Mouse (Mus musculus) liver, embryonic 12.5 days (tissue): Measurements from ENCODE around the gene Kcnd3. TPM values are rescaled to one million over a fixed set of nuclear protein-coding genes. Genes with fewer than 3 reads are reported as not detected.

Experiments used
- ATAC-seq: fragments of 200-750 bp; cut with Nextera tagmentation; 2 replicates; pipeline ENCODE4 v1.8.0; 2017; ENCODE audit warnings: moderate number of reproducible peaks, mild to moderate bottlenecking, moderate library complexity
- H3K27ac ChIP-seq: fragments of 300-500 bp; sonication (generic); 2 replicates; pipeline ENCODE4 v1.5.1; 2016; ENCODE audit warnings: mild to moderate bottlenecking
- H3K27me3 ChIP-seq: fragments of 300-500 bp; sonication (generic); replicated peaks from 2 replicates; pipeline ENCODE4 v1.6.1; 2016; ENCODE audit warnings: mild to moderate bottlenecking, moderate library complexity
- H3K36me3 ChIP-seq: fragments of 300-500 bp; sonication (generic); 2 replicates; pipeline ENCODE4 v1.6.1; 2016; ENCODE audit warnings: mild to moderate bottlenecking, moderate library complexity
- H3K4me1 ChIP-seq: fragments of 300-500 bp; sonication (generic); 2 replicates; pipeline ENCODE4 v1.6.1; 2016
- H3K4me2 ChIP-seq: fragments of 300-500 bp; sonication (generic); 2 replicates; pipeline ENCODE4 v1.6.1; 2016; ENCODE audit warnings: mild to moderate bottlenecking, moderate library complexity
- H3K4me3 ChIP-seq: fragments of 300-500 bp; sonication (generic); 2 replicates; pipeline ENCODE4 v1.5.1; 2016; ENCODE audit warnings: mild to moderate bottlenecking, moderate library complexity
- H3K9ac ChIP-seq: fragments of 300-500 bp; sonication (generic); 2 replicates; pipeline ENCODE4 v1.6.1; 2016; ENCODE audit warnings: mild to moderate bottlenecking, moderate library complexity
- H3K9me3 ChIP-seq: fragments of 300-500 bp; sonication (generic); replicated peaks from 2 replicates; pipeline ENCODE4 v1.6.1; 2016; ENCODE audit warnings: mild to moderate bottlenecking, moderate library complexity
- WGBS: fragments of 180-500 bp; shearing (Covaris S2); methylation state at CpG from one replicate; pipeline ENCODE4 v1.1.7; 2016; ENCODE audit not compliant: insufficient replicate concordance; 5-methylcytosine and 5-hydroxymethylcytosine counted together
- polyA plus RNA-seq: library from polyadenylated mRNA; unstranded; fragments of >200 nt; fragmentation: Nextera tagmentation; extraction: Ambion mirVana; gene quantifications from 2 replicates; pipeline ENCODE4 v1.2.1, GENCODE M21; 2016

Gene Kcnd3
- polyA plus RNA-seq, result 0.20 and 0.26 TPM in 2 replicates

GRCm38 (mm10) chr3:105451627-105452555 is at the start of gene Kcnd3:
Kcnd3 (plus strand) TSS chr3:105452330.
- WGBS, result 4% methylated on average over 36 of the region's 98 CpGs
- Histone ChIP-seq H3K27ac (no peak within 1 kb of the TSS), H3K4me3 (peak within 1 kb of the TSS; percentile 55), H3K4me1 (peaks cover 19% of the 10 kb centered on the region), H3K9me3 (no peaks in the 10 kb centered on the region), H3K4me2 (peak within 1 kb of the TSS; percentile 76), H3K27me3 (peaks cover 96% of the 10 kb centered on the region), H3K36me3 (no peaks in the 10 kb centered on the region), H3K9ac (peak within 1 kb of the TSS; percentile 50)
- peak; percentile 47 for ATAC-seq

GRCm38 (mm10) chr3:105402676-105403075 is 49.5 kb upstream of the Kcnd3 start:
- H3K36me3 ChIP-seq, result no peaks in the 10 kb centered on the region
- no peaks in the 10 kb centered on the region for H3K9me3 ChIP-seq
- 13% methylated on average over 5 of the region's 5 CpGs for WGBS
- ATAC-seq, result peak; percentile 65
- no peak overlapping the region for H3K4me3 ChIP-seq
- H3K4me1 ChIP-seq, result no peaks in the 10 kb centered on the region
- H3K27ac ChIP-seq, result no peak overlapping the region
- no peak overlapping the region for H3K9ac ChIP-seq
- H3K4me2 ChIP-seq, result no peak overlapping the region
- no peaks in the 10 kb centered on the region for H3K27me3 ChIP-seq

GRCm38 (mm10) chr3:105403410-105404076 is 48.6 kb upstream of the Kcnd3 start:
- no peak overlapping the region for H3K9ac ChIP-seq
- no peak overlapping the region for H3K4me3 ChIP-seq
- ATAC-seq, result no peak
- H3K4me1 ChIP-seq, result no peaks in the 10 kb centered on the region
- H3K36me3 ChIP-seq, result no peaks in the 10 kb centered on the region
- H3K9me3 ChIP-seq, result no peaks in the 10 kb centered on the region
- no peak overlapping the region for H3K4me2 ChIP-seq
- 54% methylated on average over 5 of the region's 5 CpGs for WGBS
- no peaks in the 10 kb centered on the region for H3K27me3 ChIP-seq
- H3K27ac ChIP-seq, result no peak overlapping the region

- no peaks in the 10 kb centered on the region for H3K36me3 ChIP-seq
- WGBS, result 64% methylated on average over 4 of the region's 4 CpGs
- H3K9me3 ChIP-seq, result no peaks in the 10 kb centered on the region
- H3K4me3 ChIP-seq, result no peak overlapping the region
- H3K9ac ChIP-seq, result no peak overlapping the region
- no peak for ATAC-seq
- no peak overlapping the region for H3K4me2 ChIP-seq
- no peaks in the 10 kb centered on the region for H3K4me1 ChIP-seq
- no peak overlapping the region for H3K27ac ChIP-seq
- no peaks in the 10 kb centered on the region for H3K27me3 ChIP-seq
Measured at GRCm38 (mm10) chr3:105404077-105404446, 48.1 kb upstream of the Kcnd3 start.

GRCm38 (mm10) chr3:105405516-105405915 is 46.6 kb upstream of the Kcnd3 start:
- WGBS, result 75% methylated on average over 7 of the region's 7 CpGs
- H3K36me3 ChIP-seq, result no peaks in the 10 kb centered on the region
- H3K4me2 ChIP-seq, result no peak overlapping the region
- no peak overlapping the region for H3K27ac ChIP-seq
- H3K4me3 ChIP-seq, result no peak overlapping the region
- H3K27me3 ChIP-seq, result no peaks in the 10 kb centered on the region
- H3K4me1 ChIP-seq, result no peaks in the 10 kb centered on the region
- no peak for ATAC-seq
- H3K9ac ChIP-seq, result no peak overlapping the region
- H3K9me3 ChIP-seq, result no peaks in the 10 kb centered on the region

GRCm38 (mm10) chr3:105406036-105406435 is 46.1 kb upstream of the Kcnd3 start:
- Histone ChIP-seq H3K27me3 (no peaks in the 10 kb centered on the region), H3K36me3 (no peaks in the 10 kb centered on the region), H3K27ac (no peak overlapping the region), H3K4me1 (no peaks in the 10 kb centered on the region), H3K4me3 (no peak overlapping the region), H3K9me3 (no peaks in the 10 kb centered on the region), H3K4me2 (no peak overlapping the region), H3K9ac (no peak overlapping the region)
- no peak for ATAC-seq
- WGBS, result 56% methylated on average over 7 of the region's 7 CpGs

- H3K9me3 ChIP-seq, result no peaks in the 10 kb centered on the region
- H3K27ac ChIP-seq, result no peak overlapping the region
- WGBS, result 67% methylated on average over 3 of the region's 3 CpGs
- H3K27me3 ChIP-seq, result no peaks in the 10 kb centered on the region
- H3K9ac ChIP-seq, result no peak overlapping the region
- H3K4me2 ChIP-seq, result no peak overlapping the region
- H3K4me3 ChIP-seq, result no peak overlapping the region
- H3K36me3 ChIP-seq, result no peaks in the 10 kb centered on the region
- no peak for ATAC-seq
- no peaks in the 10 kb centered on the region for H3K4me1 ChIP-seq
Measured at GRCm38 (mm10) chr3:105408211-105408610, 43.9 kb upstream of the Kcnd3 start.

- 81% methylated on average over 5 of the region's 5 CpGs for WGBS
- Histone ChIP-seq H3K27me3 (no peaks in the 10 kb centered on the region), H3K9ac (no peak overlapping the region), H3K27ac (no peak overlapping the region), H3K9me3 (no peaks in the 10 kb centered on the region), H3K4me2 (no peak overlapping the region), H3K4me1 (no peaks in the 10 kb centered on the region), H3K4me3 (no peak overlapping the region), H3K36me3 (no peaks in the 10 kb centered on the region)
- ATAC-seq, result no peak
Measured at GRCm38 (mm10) chr3:105410810-105411209, 41.3 kb upstream of the Kcnd3 start.

- H3K9ac ChIP-seq, result no peak overlapping the region
- H3K4me1 ChIP-seq, result no peaks in the 10 kb centered on the region
- no peaks in the 10 kb centered on the region for H3K27me3 ChIP-seq
- no peaks in the 10 kb centered on the region for H3K9me3 ChIP-seq
- no peak overlapping the region for H3K4me3 ChIP-seq
- 67% methylated on average over 4 of the region's 4 CpGs for WGBS
- H3K27ac ChIP-seq, result no peak overlapping the region
- H3K4me2 ChIP-seq, result no peak overlapping the region
- no peak for ATAC-seq
- no peaks in the 10 kb centered on the region for H3K36me3 ChIP-seq
Measured at GRCm38 (mm10) chr3:105411776-105412175, 40.4 kb upstream of the Kcnd3 start.

- WGBS, result 70% methylated on average over 2 of the region's 2 CpGs
- Histone ChIP-seq H3K4me1 (no peaks in the 10 kb centered on the region), H3K27ac (no peak overlapping the region), H3K4me3 (no peak overlapping the region), H3K27me3 (no peaks in the 10 kb centered on the region), H3K36me3 (no peaks in the 10 kb centered on the region), H3K9me3 (no peaks in the 10 kb centered on the region), H3K9ac (no peak overlapping the region), H3K4me2 (no peak overlapping the region)
- ATAC-seq, result no peak
Measured at GRCm38 (mm10) chr3:105412229-105412628, 39.9 kb upstream of the Kcnd3 start.

- Histone ChIP-seq H3K36me3 (no peaks in the 10 kb centered on the region), H3K4me3 (no peak overlapping the region), H3K9ac (no peak overlapping the region), H3K27me3 (no peaks in the 10 kb centered on the region), H3K9me3 (no peaks in the 10 kb centered on the region), H3K27ac (no peak overlapping the region), H3K4me2 (no peak overlapping the region), H3K4me1 (no peaks in the 10 kb centered on the region)
- ATAC-seq, result no peak
Measured at GRCm38 (mm10) chr3:105412681-105413080, 39.4 kb upstream of the Kcnd3 start.

GRCm38 (mm10) chr3:105418441-105418840 is 33.7 kb upstream of the Kcnd3 start:
- H3K9ac ChIP-seq, result no peak overlapping the region
- H3K9me3 ChIP-seq, result no peaks in the 10 kb centered on the region
- H3K27me3 ChIP-seq, result no peaks in the 10 kb centered on the region
- 68% methylated on average over 1 of the region's 1 CpGs for WGBS
- H3K4me2 ChIP-seq, result no peak overlapping the region
- H3K4me1 ChIP-seq, result no peaks in the 10 kb centered on the region
- ATAC-seq, result no peak
- no peak overlapping the region for H3K4me3 ChIP-seq
- H3K27ac ChIP-seq, result no peak overlapping the region
- no peaks in the 10 kb centered on the region for H3K36me3 ChIP-seq
